Mouse (Mus musculus) lung, postnatal 0 days (tissue): ENCODE results near the gene Ltbp2. TPM values are rescaled to one million over a fixed set of nuclear protein-coding genes. Genes with fewer than 3 reads are reported as not detected.

Experiments
- ATAC-seq: fragments of 200-750 bp; cut with Nextera tagmentation; 2 replicates; pipeline ENCODE4 v1.8.0; 2017; ENCODE audit warnings: moderate library complexity
- DNase-seq: peaks from one replicate; pipeline ENCODE4 v3.0.0-alpha.2; 2016; ENCODE audit warnings: low spot score
- H3K27ac ChIP-seq: fragments of 300-500 bp; sonication (generic); 2 replicates; pipeline ENCODE4 v1.5.1; 2014; ENCODE audit warnings: antibody characterized with exemption, mild to moderate bottlenecking, low read length, mixed read lengths
- H3K27me3 ChIP-seq: fragments of 300-500 bp; sonication (generic); replicated peaks from 2 replicates; pipeline ENCODE4 v1.6.1; 2014; ENCODE audit warnings: low read length, mixed read lengths; ENCODE audit not compliant: insufficient read depth
- H3K36me3 ChIP-seq: fragments of 300-500 bp; sonication (generic); 2 replicates; pipeline ENCODE4 v1.6.1; 2014; ENCODE audit warnings: low read length, mixed read lengths; ENCODE audit not compliant: insufficient read depth
- H3K4me1 ChIP-seq: fragments of 300-500 bp; sonication (generic); 2 replicates; pipeline ENCODE4 v1.6.1; 2014; ENCODE audit warnings: antibody characterized with exemption, low read depth, low read length, mixed read lengths; ENCODE audit not compliant: insufficient read depth
- H3K4me2 ChIP-seq: fragments of 300-500 bp; sonication (generic); replicated peaks from 2 replicates; pipeline ENCODE4 v1.6.1; 2014; ENCODE audit warnings: low read depth, mild to moderate bottlenecking, low read length, moderate library complexity, mixed read lengths
- H3K4me3 ChIP-seq: fragments of 300-500 bp; sonication (generic); 2 replicates; pipeline ENCODE4 v1.5.1; 2014; ENCODE audit warnings: low read depth, low read length
- H3K9ac ChIP-seq: fragments of 300-500 bp; sonication (generic); replicated peaks from 2 replicates; pipeline ENCODE4 v1.6.1; 2014; ENCODE audit warnings: low read depth, mild to moderate bottlenecking
- H3K9me3 ChIP-seq: fragments of 300-500 bp; sonication (generic); 2 replicates; pipeline ENCODE4 v1.6.1; 2016; ENCODE audit warnings: low read length, mixed read lengths
- CTCF ChIP-seq: IDR thresholded peaks from 2 replicates; pipeline ENCODE4 v1.5.1; 2016; ENCODE audit warnings: antibody characterized with exemption, mild to moderate bottlenecking
- EP300 ChIP-seq: IDR thresholded peaks from 2 replicates; pipeline ENCODE4 v1.6.1; 2016; ENCODE audit warnings: antibody characterized with exemption, mild to moderate bottlenecking, control low read depth
- WGBS: fragments of 180-500 bp; shearing (Covaris S2); extraction: QIAGEN DNeasy Blood & Tissue Kit; methylation state at CpG from one replicate; pipeline ENCODE4 v1.1.7; 2014; 5-methylcytosine and 5-hydroxymethylcytosine counted together
- polyA plus RNA-seq: library from polyadenylated mRNA; unstranded; fragments of >200 nt; fragmentation: Nextera tagmentation; extraction: Ambion mirVana; gene quantifications from 2 replicates; pipeline ENCODE4 v1.2.1, GENCODE M21; 2015

Gene Ltbp2
- polyA plus RNA-seq, 1 experiment from 2014 or later, result 22.4 TPM

GRCm38 (mm10) chr12:84743496-84743895 lies 132.8 kb downstream of the Ltbp2 start:
- no peak overlapping the region for H3K4me3 ChIP-seq
- no peak overlapping the region for H3K4me2 ChIP-seq
- 79% methylated on average over 10 of the region's 10 CpGs for WGBS
- no peak for DNase-seq
- H3K9ac ChIP-seq, result no peak overlapping the region
- H3K27me3 ChIP-seq, result no peaks in the 10 kb centered on the region
- H3K36me3 ChIP-seq, result no peaks in the 10 kb centered on the region
- H3K27ac ChIP-seq, result no peak overlapping the region
- H3K4me1 ChIP-seq, result no peaks in the 10 kb centered on the region
- TF ChIP-seq EP300 (no peak), CTCF (no peak)
- no peak for ATAC-seq
- no peaks in the 10 kb centered on the region for H3K9me3 ChIP-seq

- 67% methylated on average over 13 of the region's 13 CpGs for whole genome bisulfite sequencing
Measured at GRCm38 (mm10) chr12:84733366-84733765, 143.0 kb downstream of the Ltbp2 start.

More at GRCm38 (mm10) chr12:84733366-84733765, 143.0 kb downstream of the Ltbp2 start:
- no peaks in the 10 kb centered on the region for H3K9me3 ChIP-seq
- no peaks in the 10 kb centered on the region for H3K27me3 ChIP-seq
- TF ChIP-seq EP300 (no peak), CTCF (no peak)
- DNase-seq (no peak), ATAC-seq (no peak)
- H3K27ac ChIP-seq, result no peak overlapping the region
- no peak overlapping the region for H3K4me2 ChIP-seq
- no peak overlapping the region for H3K9ac ChIP-seq
- H3K4me1 ChIP-seq, result no peaks in the 10 kb centered on the region
- H3K4me3 ChIP-seq, result no peak overlapping the region
- H3K36me3 ChIP-seq, result no peaks in the 10 kb centered on the region

Other genes starting within 250 kb of the Ltbp2 start
- not detected in 2 replicates for gene Vrtn, start 235.5 kb downstream of the Ltbp2 start, polyA plus RNA-seq
- gene Syndig1l, start 177.7 kb downstream of the Ltbp2 start, polyA plus RNA-seq, result not detected in 2 replicates
- gene Npc2, start 103.4 kb downstream of the Ltbp2 start, polyA plus RNA-seq, result 523 and 558 TPM in 2 replicates
- 103 and 105 TPM in 2 replicates for gene Isca2, start 103.3 kb downstream of the Ltbp2 start, polyA plus RNA-seq
- gene Fcf1, start 94.4 kb upstream of the Ltbp2 start, polyA plus RNA-seq, result 97.1 and 114 TPM in 2 replicates
- gene Arel1, start 94.4 kb upstream of the Ltbp2 start, polyA plus RNA-seq, result 7.3 and 7.8 TPM in 2 replicates
- 12.3 and 15.8 TPM in 2 replicates for gene Ylpm1, start 119.8 kb upstream of the Ltbp2 start, polyA plus RNA-seq
- gene Prox2, start 234.2 kb upstream of the Ltbp2 start, polyA plus RNA-seq, result 3.7 and 5.6 TPM in 2 replicates
- gene Dlst, start 234.3 kb upstream of the Ltbp2 start, polyA plus RNA-seq, result 70.7 and 72.5 TPM in 2 replicates